Mouse (Mus musculus) forebrain, embryonic 16.5 days (tissue): Measurements from ENCODE around the gene Pank4. TPM values are rescaled to one million over a fixed set of nuclear protein-coding genes. Genes with fewer than 3 reads are reported as not detected.

ENCODE experiments used
- ATAC-seq: fragments of 200-750 bp; cut with Nextera tagmentation; 2 replicates; pipeline ENCODE4 v1.8.0; 2017; ENCODE audit warnings: mild to moderate bottlenecking, moderate library complexity
- H3K27ac ChIP-seq: fragments of 300-500 bp; sonication (generic); 2 replicates; pipeline ENCODE4 v1.5.1; 2014; ENCODE audit warnings: low read length, control low read depth
- H3K27me3 ChIP-seq: fragments of 300-500 bp; sonication (generic); replicated peaks from 2 replicates; pipeline ENCODE4 v1.6.1; 2014; ENCODE audit warnings: low read length; ENCODE audit not compliant: control insufficient read depth, insufficient read depth
- H3K36me3 ChIP-seq: fragments of 300-500 bp; sonication (generic); 2 replicates; pipeline ENCODE4 v1.6.1; 2014; ENCODE audit not compliant: control insufficient read depth, insufficient read depth
- H3K4me1 ChIP-seq: fragments of 300-500 bp; sonication (generic); replicated peaks from 2 replicates; pipeline ENCODE4 v1.6.1; 2014; ENCODE audit warnings: low read length; ENCODE audit not compliant: control insufficient read depth, insufficient read depth
- H3K4me2 ChIP-seq: fragments of 300-500 bp; sonication (generic); 2 replicates; pipeline ENCODE4 v1.6.1; 2014; ENCODE audit warnings: mild to moderate bottlenecking, low read length, control low read depth
- H3K4me3 ChIP-seq: fragments of 300-500 bp; sonication (generic); replicated peaks from 2 replicates; pipeline ENCODE4 v1.5.1; 2014; ENCODE audit warnings: mild to moderate bottlenecking, low read length, control low read depth
- H3K9ac ChIP-seq: fragments of 300-500 bp; sonication (generic); replicated peaks from 2 replicates; pipeline ENCODE4 v1.6.1; 2014; ENCODE audit warnings: low read depth, low read length, control low read depth
- H3K9me3 ChIP-seq: fragments of 300-500 bp; sonication (generic); 2 replicates; pipeline ENCODE4 v1.6.1; 2016; ENCODE audit warnings: low read length; ENCODE audit not compliant: control insufficient read depth
- WGBS: fragments of 180-500 bp; shearing (Covaris S2); extraction: QIAGEN DNeasy Blood & Tissue Kit; methylation state at CpG from one replicate; pipeline ENCODE4 v1.1.7; 2014; 5-methylcytosine and 5-hydroxymethylcytosine counted together
- polyA plus RNA-seq: library from polyadenylated mRNA; unstranded; fragments of >200 nt; fragmentation: Nextera tagmentation; extraction: Ambion mirVana; gene quantifications from 2 replicates; pipeline ENCODE4 v1.2.1, GENCODE M21; 2015

Pank4 gene
- polyA plus RNA-seq, 1 experiment from 2014 or later: 47.1 TPM

GRCm38 (mm10) chr4:154999379-154999778, 35.5 kb downstream of the Pank4 start:
- Histone ChIP-seq H3K9ac (no peak overlapping the region), H3K4me2 (no peak overlapping the region), H3K27ac (no peak overlapping the region), H3K27me3 (no peaks in the 10 kb centered on the region), H3K9me3 (no peaks in the 10 kb centered on the region), H3K4me1 (no peaks in the 10 kb centered on the region), H3K4me3 (no peak overlapping the region), H3K36me3 (no peaks in the 10 kb centered on the region)
- 90% methylated on average over 5 of the region's 5 CpGs for WGBS
- ATAC-seq: no peak

DNA sequence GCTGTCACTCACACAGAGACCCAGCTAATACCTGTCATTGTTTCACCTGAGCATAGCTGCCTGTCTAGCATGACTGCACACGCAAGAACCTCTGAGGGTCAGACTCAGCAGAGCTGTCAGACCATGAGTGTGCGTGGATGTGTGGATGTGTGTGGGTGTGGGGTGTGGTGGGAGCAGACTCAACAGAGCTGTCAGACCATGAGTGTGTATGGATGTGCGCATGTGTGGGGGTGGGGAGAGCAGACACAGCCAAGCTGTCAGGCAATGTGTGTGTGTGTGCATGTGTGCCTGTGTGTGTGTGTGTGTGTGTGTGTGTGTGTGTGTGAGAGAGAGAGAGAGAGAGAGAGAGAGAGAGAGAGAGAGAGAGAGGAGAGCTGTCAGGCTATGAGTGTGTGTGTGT, 41.4 kb downstream of the Pank4 start:
- no peaks in the 10 kb centered on the region for H3K9me3 ChIP-seq
- ATAC-seq: no peak
- H3K27me3 ChIP-seq: no peaks in the 10 kb centered on the region
- H3K4me3 ChIP-seq: no peak overlapping the region
- WGBS: 79% methylated on average over 3 of the region's 3 CpGs
- H3K36me3 ChIP-seq: no peaks in the 10 kb centered on the region
- no peaks in the 10 kb centered on the region for H3K4me1 ChIP-seq
- no peak overlapping the region for H3K9ac ChIP-seq
- H3K27ac ChIP-seq: no peak overlapping the region
- no peak overlapping the region for H3K4me2 ChIP-seq

DNA sequence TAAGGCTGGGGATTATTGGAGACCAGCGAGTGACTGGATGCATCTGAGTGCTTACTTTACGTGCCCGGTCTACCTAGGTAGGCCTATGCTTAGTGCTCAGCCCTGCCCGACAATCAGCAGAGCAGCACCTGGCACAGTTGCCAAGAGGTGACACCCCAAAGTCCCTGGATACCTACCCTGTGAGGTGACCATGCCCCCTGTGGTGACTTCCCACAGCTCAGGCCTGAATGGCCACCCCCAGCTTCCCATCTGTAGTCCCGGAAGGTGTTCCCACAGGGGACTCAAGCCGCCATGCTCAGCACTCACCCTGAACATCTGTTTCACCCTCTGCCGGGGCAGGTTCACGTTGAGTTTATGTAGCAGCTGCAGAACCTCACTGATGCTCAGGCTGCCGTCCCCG, 42.4 kb downstream of the Pank4 start:
- no peak overlapping the region for H3K4me2 ChIP-seq
- H3K4me3 ChIP-seq: no peak overlapping the region
- no peaks in the 10 kb centered on the region for H3K27me3 ChIP-seq
- no peak for ATAC-seq
- no peak overlapping the region for H3K27ac ChIP-seq
- 71% methylated on average over 10 of the region's 10 CpGs for WGBS
- H3K9me3 ChIP-seq: no peaks in the 10 kb centered on the region
- H3K36me3 ChIP-seq: no peaks in the 10 kb centered on the region
- H3K9ac ChIP-seq: no peak overlapping the region
- peaks cover 6% of the 10 kb centered on the region for H3K4me1 ChIP-seq

GRCm38 (mm10) chr4:155007641-155008040, 43.7 kb downstream of the Pank4 start:
- Histone ChIP-seq H3K9ac (no peak overlapping the region), H3K36me3 (no peaks in the 10 kb centered on the region), H3K4me1 (peaks cover 10% of the 10 kb centered on the region), H3K27ac (no peak overlapping the region), H3K4me3 (no peak overlapping the region), H3K27me3 (no peaks in the 10 kb centered on the region), H3K4me2 (no peak overlapping the region), H3K9me3 (no peaks in the 10 kb centered on the region)
- no peak for ATAC-seq
- WGBS: 91% methylated on average over 3 of the region's 3 CpGs

DNA sequence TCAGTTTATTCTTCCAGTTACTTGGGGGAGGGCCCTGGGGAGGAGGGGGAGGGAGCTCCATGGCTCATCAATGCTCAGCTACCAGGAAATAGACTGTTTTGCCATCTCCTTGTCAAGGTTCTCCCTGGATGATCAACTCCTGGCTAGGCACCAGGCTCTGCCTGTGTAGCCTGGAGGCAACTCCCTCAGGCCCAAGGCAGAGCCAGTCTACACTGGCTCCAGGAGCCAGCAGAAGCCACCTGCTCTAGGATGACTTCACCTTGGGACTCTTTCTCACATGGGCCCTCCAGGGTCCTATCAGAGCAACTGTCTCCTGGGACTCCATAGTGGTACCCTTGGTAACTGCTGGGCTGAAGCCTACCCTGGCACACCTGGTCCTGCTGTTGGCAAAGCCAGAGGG, 44.2 kb downstream of the Pank4 start:
- H3K27me3 ChIP-seq: no peaks in the 10 kb centered on the region
- no peak for ATAC-seq

DNA sequence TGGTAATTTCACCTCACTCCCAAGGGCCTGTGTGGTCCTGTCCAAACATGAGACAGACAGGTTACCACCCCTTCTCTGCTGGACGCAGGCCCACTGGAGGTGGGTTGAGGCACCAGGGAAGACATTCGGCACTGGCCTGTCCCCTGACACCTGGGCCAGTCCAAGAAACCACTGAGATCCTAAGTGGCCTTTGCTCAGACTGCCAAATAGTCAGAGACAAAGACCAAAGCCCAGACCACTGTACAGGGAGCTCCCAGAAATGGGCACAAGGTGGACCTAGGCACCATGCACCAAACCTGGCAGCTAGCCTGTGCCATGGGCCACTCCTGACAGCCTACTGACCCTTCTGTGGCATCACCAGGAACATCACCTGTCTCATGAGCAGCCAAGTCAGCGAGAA, 45.3 kb downstream of the Pank4 start:
- no peak overlapping the region for H3K4me3 ChIP-seq
- 94% methylated on average over 3 of the region's 3 CpGs for WGBS
- H3K36me3 ChIP-seq: no peaks in the 10 kb centered on the region
- H3K27ac ChIP-seq: no peak overlapping the region
- H3K27me3 ChIP-seq: no peaks in the 10 kb centered on the region
- ATAC-seq: no peak
- H3K4me1 ChIP-seq: peaks cover 10% of the 10 kb centered on the region
- H3K9me3 ChIP-seq: no peaks in the 10 kb centered on the region
- no peak overlapping the region for H3K9ac ChIP-seq
- no peak overlapping the region for H3K4me2 ChIP-seq

More for the DNA sequence above, 44.2 kb downstream of the Pank4 start:
- Histone ChIP-seq H3K9ac (no peak overlapping the region), H3K9me3 (no peaks in the 10 kb centered on the region), H3K4me3 (no peak overlapping the region), H3K4me1 (peaks cover 10% of the 10 kb centered on the region), H3K4me2 (no peak overlapping the region), H3K36me3 (no peaks in the 10 kb centered on the region), H3K27ac (no peak overlapping the region)

DNA sequence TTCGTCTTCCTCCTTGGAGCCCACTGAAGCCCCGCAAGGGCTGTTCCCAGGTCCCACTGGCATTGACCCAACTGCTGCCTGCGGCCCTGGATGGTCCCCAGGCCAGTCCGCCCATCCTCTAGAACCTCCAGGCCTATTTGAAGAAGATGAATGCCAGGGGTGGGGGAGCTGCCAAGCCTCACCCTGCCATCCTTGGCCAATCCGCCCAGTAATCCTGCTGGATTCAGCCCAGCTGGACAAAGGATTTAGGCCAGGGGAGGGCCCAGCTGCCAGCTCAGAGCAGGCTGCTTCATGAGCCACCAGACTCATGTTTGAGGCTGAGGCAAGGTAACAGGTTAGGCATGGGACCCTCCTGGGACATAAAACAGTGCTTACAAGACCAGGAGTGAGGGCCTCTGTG, 46.9 kb downstream of the Pank4 start:
- peak; percentile 41 for ATAC-seq
- Histone ChIP-seq H3K36me3 (no peaks in the 10 kb centered on the region), H3K4me3 (no peak overlapping the region), H3K27me3 (no peaks in the 10 kb centered on the region), H3K9me3 (no peaks in the 10 kb centered on the region), H3K4me2 (no peak overlapping the region), H3K9ac (no peak overlapping the region), H3K27ac (no peak overlapping the region), H3K4me1 (peaks cover 13% of the 10 kb centered on the region)
- 54% methylated on average over 5 of the region's 5 CpGs for WGBS

DNA sequence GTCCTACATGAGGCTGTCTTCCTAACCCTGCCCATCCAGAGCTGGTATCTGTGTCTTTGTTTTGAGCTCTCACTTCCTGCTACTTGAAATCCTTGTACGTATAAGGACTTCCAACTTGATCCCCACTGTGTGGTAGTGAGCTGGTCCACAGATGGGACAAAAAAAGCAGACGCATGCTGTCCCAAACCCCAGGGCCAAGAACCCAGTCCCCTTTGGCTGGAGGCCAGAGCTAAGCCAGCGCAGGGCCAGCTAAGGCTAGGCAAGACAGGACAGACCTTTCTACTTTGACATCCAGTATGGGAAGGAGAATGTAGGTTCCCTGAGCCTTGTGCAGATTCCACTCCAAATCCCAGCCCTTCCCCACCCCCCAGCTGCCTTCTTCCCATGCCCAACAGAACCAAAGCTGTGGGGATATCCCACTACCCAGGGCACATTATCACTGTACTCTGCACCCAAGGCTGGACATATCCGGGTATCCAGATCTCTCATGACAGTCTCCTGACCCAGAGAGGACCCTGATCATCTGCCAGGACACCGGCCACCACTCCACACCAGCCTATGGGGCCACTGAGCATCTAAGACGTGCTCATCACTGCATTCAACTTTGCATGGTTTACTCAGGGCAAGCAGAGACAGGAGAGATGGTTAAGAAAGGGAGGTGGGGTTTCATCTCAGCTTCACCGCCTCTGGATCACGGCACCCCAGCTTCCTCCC, 47.5 kb downstream of the Pank4 start:
- H3K4me3 ChIP-seq: no peak overlapping the region
- H3K36me3 ChIP-seq: no peaks in the 10 kb centered on the region
- H3K4me2 ChIP-seq: no peak overlapping the region
- ATAC-seq: no peak
- H3K27me3 ChIP-seq: no peaks in the 10 kb centered on the region
- peaks cover 13% of the 10 kb centered on the region for H3K4me1 ChIP-seq
- 0 out of 2 replicates have a peak overlapping the region, but pooled peaks have one; percentile 4 for H3K27ac ChIP-seq
- WGBS: 75% methylated on average over 8 of the region's 8 CpGs
- no peak overlapping the region for H3K9ac ChIP-seq
- H3K9me3 ChIP-seq: no peaks in the 10 kb centered on the region

DNA sequence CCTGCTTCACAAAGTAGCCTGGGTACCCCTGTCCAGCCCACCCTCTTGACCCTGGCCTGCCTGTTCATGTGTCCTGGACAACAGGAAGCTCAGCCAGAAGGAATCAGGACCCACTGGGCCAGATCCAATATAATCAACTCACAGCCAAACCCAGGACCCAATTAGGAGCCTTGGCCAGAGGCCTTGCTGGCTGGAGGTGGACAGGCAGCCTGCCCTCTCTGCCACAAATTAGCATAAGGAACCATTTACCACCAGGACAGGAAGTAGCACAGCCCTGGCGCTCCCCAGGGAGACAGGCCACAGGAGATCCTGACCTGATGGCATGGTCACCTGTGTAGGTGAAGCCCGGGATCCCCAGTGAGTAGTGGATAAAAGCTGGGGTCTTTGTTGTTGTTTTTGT, 48.2 kb downstream of the Pank4 start:
- no peaks in the 10 kb centered on the region for H3K9me3 ChIP-seq
- H3K4me1 ChIP-seq: peaks cover 17% of the 10 kb centered on the region
- no peak for ATAC-seq
- H3K9ac ChIP-seq: no peak overlapping the region
- no peaks in the 10 kb centered on the region for H3K27me3 ChIP-seq
- no peak overlapping the region for H3K4me3 ChIP-seq
- H3K4me2 ChIP-seq: no peak overlapping the region
- no peaks in the 10 kb centered on the region for H3K36me3 ChIP-seq
- no peak overlapping the region for H3K27ac ChIP-seq
- WGBS: 70% methylated on average over 2 of the region's 2 CpGs

DNA sequence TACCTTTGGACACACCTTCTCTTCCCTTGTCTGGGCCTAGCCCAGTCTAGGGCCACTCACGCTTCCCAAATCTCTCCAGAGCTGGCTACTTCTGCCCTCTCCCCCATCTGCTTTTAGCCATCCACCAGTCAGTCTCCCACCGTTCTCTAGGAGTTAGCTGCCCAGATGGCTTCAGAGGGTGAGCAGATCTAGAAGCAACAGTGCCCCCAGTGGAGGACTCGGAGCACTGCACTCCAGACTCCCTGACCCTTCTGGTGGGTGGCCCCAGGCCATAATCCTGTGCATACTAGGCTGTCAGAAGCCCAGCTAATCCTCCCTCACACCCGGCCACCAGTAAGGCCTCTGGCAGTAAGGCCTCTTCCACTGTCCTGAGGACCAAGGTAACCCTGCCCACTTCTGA, 48.9 kb downstream of the Pank4 start:
- Histone ChIP-seq H3K4me1 (peaks cover 23% of the 10 kb centered on the region), H3K27ac (no peak overlapping the region), H3K9ac (no peak overlapping the region), H3K4me3 (no peak overlapping the region), H3K9me3 (no peaks in the 10 kb centered on the region), H3K27me3 (no peaks in the 10 kb centered on the region), H3K4me2 (no peak overlapping the region), H3K36me3 (no peaks in the 10 kb centered on the region)
- peak; percentile 52; the same call in 1 of the 2 replicates for ATAC-seq
- WGBS: 2% methylated on average over 4 of the region's 4 CpGs
